In genomic region chr1:190761786-190762185, GRCm38 (mm10) we compare ENCODE assay signal across 11 mouse cellular contexts.
A peak's percentile ranks its signal among the peaks of the same experiment; 100 is the strongest.
DNase-seq lines count a peak whose midpoint lies in the region; ATAC-seq and TF ChIP-seq lines count a peak whose summit lies in the region.
"Had no signal": no experiment of that assay in that cellular context is flagged by ENCODE, and none has a peak within 500 bp of the region (broad histone marks: within the 10 kb centered on the region; RNA-seq: fewer than 3 reads in every experiment).

No protein-coding gene starts in this region.

- H3K27ac ChIP-seq in embryonic facial prominence, embryonic 14.5 days (replicated peaks; ENCODE audit: low read depth, low read length) = no peak overlapping the region
- H3K27ac ChIP-seq in embryonic facial prominence, embryonic 10.5 days (replicated peaks) = no peak overlapping the region; the same call in 1 of the 2 replicates
- no peak overlapping the region for H3K27ac ChIP-seq in testis, adult 2 months (ENCODE audit: control insufficient read depth, insufficient read depth, low read depth, low read length)
- H3K27ac ChIP-seq: stomach, embryonic 15.5 days had no signal

- no peaks in the 10 kb centered on the region for H3K27me3 ChIP-seq in embryonic facial prominence, embryonic 14.5 days (replicated peaks; ENCODE audit: control insufficient read depth, insufficient read depth, low read length)
- no peaks in the 10 kb centered on the region; the same call in 1 of the 2 replicates for H3K27me3 ChIP-seq in embryonic facial prominence, embryonic 10.5 days (replicated peaks; ENCODE audit: low read depth, poor library complexity, severe bottlenecking)
- H3K27me3 ChIP-seq in testis, adult 2 months (ENCODE audit: control insufficient read depth, insufficient read depth, low read length) = no peaks in the 10 kb centered on the region
- H3K27me3 ChIP-seq: stomach, embryonic 15.5 days had no signal

- no peak overlapping the region for H3K9ac ChIP-seq in embryonic facial prominence, embryonic 14.5 days (ENCODE audit: low read depth, low read length)
- H3K9ac ChIP-seq: stomach, embryonic 15.5 days had no signal

- no peak for ATAC-seq in embryonic facial prominence, embryonic 14.5 days (ENCODE audit: low read depth)
- ATAC-seq in monocyte, adult 5-6 weeks (replicated peaks; ENCODE audit: insufficient number of reproducible peaks, low FRiP score, low TSS enrichment, poor library complexity, severe bottlenecking) = no peak

- 44% methylated on average over 5 of the region's 5 CpGs for WGBS in embryonic facial prominence, embryonic 14.5 days
- 43% methylated on average over 5 of the region's 5 CpGs for WGBS in embryonic facial prominence, embryonic 10.5 days

- H3K4me3 ChIP-seq in embryonic facial prominence, embryonic 14.5 days (ENCODE audit: low read depth, low read length) = no peak overlapping the region
- H3K4me3 ChIP-seq in embryonic facial prominence, embryonic 10.5 days = no peak overlapping the region
- H3K4me3 ChIP-seq in testis, adult 2 months (ENCODE audit: control insufficient read depth, low read depth, low read length) = peak overlapping the region; percentile 13
- H3K4me3 ChIP-seq: stomach, embryonic 15.5 days had no signal

- no peaks in the 10 kb centered on the region for H3K36me3 ChIP-seq in embryonic facial prominence, embryonic 14.5 days (ENCODE audit: control insufficient read depth, insufficient read depth, low read length)
- H3K36me3 ChIP-seq in embryonic facial prominence, embryonic 10.5 days (replicated peaks) = no peaks in the 10 kb centered on the region
- no peaks in the 10 kb centered on the region for H3K36me3 ChIP-seq in testis, adult 2 months (ENCODE audit: control insufficient read depth, insufficient read depth, low read length)
- H3K36me3 ChIP-seq: stomach, embryonic 15.5 days had no signal

- no peaks in the 10 kb centered on the region for H3K9me3 ChIP-seq in embryonic facial prominence, embryonic 14.5 days (ENCODE audit: control insufficient read depth, low read length)
- H3K9me3 ChIP-seq in embryonic facial prominence, embryonic 10.5 days = 0 out of 2 replicates have a peak, but pooled peaks cover 5% of the 10 kb centered on the region
- H3K9me3 ChIP-seq: stomach, embryonic 15.5 days had no signal

- no peak overlapping the region for H3K4me2 ChIP-seq in embryonic facial prominence, embryonic 14.5 days (ENCODE audit: low read depth, low read length)
- H3K4me2 ChIP-seq: stomach, embryonic 15.5 days had no signal

- TF ChIP-seq CTCF in testis, adult 2 months (IDR thresholded peaks at IDR 0.05; ENCODE audit: control insufficient read depth, insufficient read depth, insufficient replicate concordance, low read depth, low read length) = no peak

- DNase-seq in embryonic facial prominence, embryonic 14.5 days (ENCODE audit: low spot score) = peak; percentile 42
- DNase-seq in embryonic facial prominence, embryonic 10.5 days (ENCODE audit: low spot score) = no peak
- DNase-seq in layer of hippocampus, adult 11-12 months (ENCODE audit: low spot score) = peak; percentile 34
- no peak for DNase-seq in layer of hippocampus, adult 9-10 months (ENCODE audit: low spot score)
- no peak for DNase-seq in testis, postnatal 14 days (ENCODE audit: low spot score)
- DNase-seq in urinary bladder, postnatal 4 days (ENCODE audit: low spot score in 2 of 2) = no peak
- DNase-seq: B cell, adult 2 months; cerebellum, adult 18-20 months had no signal

- no peak for TF ChIP-seq POLR2A in testis, adult 2 months (IDR thresholded peaks at IDR 0.05; ENCODE audit: control insufficient read depth, low read depth, low read length)

- no peaks in the 10 kb centered on the region for H3K4me1 ChIP-seq in embryonic facial prominence, embryonic 14.5 days (ENCODE audit: control insufficient read depth, insufficient read depth, low read length)
- peaks cover 6% of the 10 kb centered on the region for H3K4me1 ChIP-seq in embryonic facial prominence, embryonic 10.5 days
- no peaks in the 10 kb centered on the region for H3K4me1 ChIP-seq in testis, adult 2 months (ENCODE audit: control insufficient read depth, insufficient read depth, low read length)
- H3K4me1 ChIP-seq: stomach, embryonic 15.5 days had no signal

Comparison
In these comparisons a context has a peak if more than half of its experiments do, and no peak if none do; other contexts are left out.
1. DNase-seq: peak in embryonic facial prominence, embryonic 14.5 days (single experiment) and layer of hippocampus, adult 11-12 months (single experiment); none in embryonic facial prominence, embryonic 10.5 days (single experiment), layer of hippocampus, adult 9-10 months (single experiment), testis, postnatal 14 days (single experiment) and urinary bladder, postnatal 4 days (0 of 2).